Mouse (Mus musculus): ENCODE data around the gene Stag3. TPM values are rescaled to one million over a fixed set of nuclear protein-coding genes. Genes with fewer than 3 reads are reported as not detected.

Stag3 gene
- polyA plus RNA-seq, 1 experiment from 2014 or later, result 7.9 TPM

DNA sequence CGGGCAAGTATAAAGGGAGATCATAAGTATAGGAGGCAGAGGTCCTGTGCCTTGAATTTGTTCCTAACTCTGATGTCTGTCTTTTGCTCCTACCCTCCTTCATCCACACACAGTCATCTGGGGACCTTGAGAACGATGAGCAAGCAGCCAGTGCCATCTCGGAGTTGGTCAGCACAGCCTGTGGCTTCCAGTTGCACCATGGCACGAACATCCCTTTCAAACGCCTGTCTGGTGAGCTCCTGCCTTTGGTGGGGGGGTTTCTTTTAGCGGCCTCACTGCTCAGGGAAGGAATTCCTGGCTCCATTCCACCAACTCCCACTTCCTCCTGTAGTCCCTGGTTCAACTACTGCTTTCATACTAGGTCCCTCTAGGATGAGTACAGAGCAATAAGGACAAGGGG, 21.5 kb upstream of the Stag3 start:
- no peak overlapping the region; the same call in 1 of the 2 replicates for H3K9ac ChIP-seq
- peaks cover 40% of the 10 kb centered on the region for H3K36me3 ChIP-seq
- no peak overlapping the region for H3K4me3 ChIP-seq
- H3K27ac ChIP-seq, result no peak overlapping the region
- H3K4me2 ChIP-seq (replicated peaks), result no peak overlapping the region
- ATAC-seq (ENCODE audit: insufficient number of reproducible peaks, insufficient read depth, low FRiP score, low TSS enrichment), result no peak
- no peaks in the 10 kb centered on the region for H3K9me3 ChIP-seq
- 74% methylated on average over 6 of the region's 6 CpGs for WGBS
- peaks cover 16% of the 10 kb centered on the region for H3K4me1 ChIP-seq
- no peaks in the 10 kb centered on the region for H3K27me3 ChIP-seq

DNA sequence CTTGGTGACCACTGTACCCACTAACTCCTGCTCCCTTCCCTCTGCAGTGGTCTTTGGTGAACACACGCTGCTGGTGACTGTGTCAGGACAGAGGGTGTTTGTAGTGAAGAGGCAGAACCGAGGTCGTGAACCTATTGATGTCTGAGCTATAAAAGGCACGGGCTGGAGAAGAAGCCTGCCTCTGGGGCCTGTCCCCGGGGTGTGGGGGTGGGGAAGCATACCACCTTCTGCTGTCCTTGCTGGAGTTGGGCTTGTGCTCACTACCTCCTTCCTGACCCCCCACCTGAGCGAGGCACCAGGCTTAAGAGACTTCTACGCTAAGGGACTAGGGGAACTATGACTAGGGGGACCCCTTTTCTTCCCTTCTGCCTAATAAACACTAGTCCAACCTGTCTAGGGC, 21.0 kb upstream of the Stag3 start:
- 54% methylated on average over 7 of the region's 7 CpGs for WGBS
- Histone ChIP-seq H3K27ac (no peak overlapping the region), H3K9me3 (no peaks in the 10 kb centered on the region), H3K9ac (no peak overlapping the region), H3K36me3 (peaks cover 40% of the 10 kb centered on the region), H3K4me3 (no peak overlapping the region), H3K4me2 (replicated peaks) (no peak overlapping the region), H3K27me3 (no peaks in the 10 kb centered on the region), H3K4me1 (peaks cover 16% of the 10 kb centered on the region)
- no peak for ATAC-seq (ENCODE audit: insufficient number of reproducible peaks, insufficient read depth, low FRiP score, low TSS enrichment)

DNA sequence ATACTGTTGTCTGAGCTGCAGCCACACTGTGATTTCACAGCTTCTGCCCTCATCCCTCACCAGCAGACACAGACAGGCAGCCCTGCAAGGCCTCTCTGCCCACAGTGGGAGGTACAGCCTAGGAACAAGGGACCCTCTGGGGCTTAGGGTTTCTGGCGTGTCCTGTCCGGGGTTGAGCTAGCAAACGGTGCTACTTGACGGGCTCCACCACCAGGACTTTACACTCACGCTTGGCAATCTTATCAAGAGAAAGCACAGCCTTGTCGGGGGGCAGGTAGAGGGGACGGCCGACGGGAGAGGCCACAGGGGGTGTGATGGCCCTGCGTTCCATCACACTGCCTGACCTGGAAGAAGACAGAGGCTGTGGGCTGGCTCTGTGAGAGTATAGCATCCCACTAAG, 20.0 kb upstream of the Stag3 start:
- no peak overlapping the region for H3K4me2 ChIP-seq (replicated peaks)
- no peaks in the 10 kb centered on the region for H3K9me3 ChIP-seq
- no peak overlapping the region for H3K27ac ChIP-seq
- H3K36me3 ChIP-seq, result peaks cover 40% of the 10 kb centered on the region
- H3K27me3 ChIP-seq, result no peaks in the 10 kb centered on the region
- no peak overlapping the region for H3K9ac ChIP-seq
- peaks cover 20% of the 10 kb centered on the region for H3K4me1 ChIP-seq
- H3K4me3 ChIP-seq, result no peak overlapping the region
- ATAC-seq (ENCODE audit: insufficient number of reproducible peaks, insufficient read depth, low FRiP score, low TSS enrichment), result no peak
- 76% methylated on average over 10 of the region's 10 CpGs for WGBS

DNA sequence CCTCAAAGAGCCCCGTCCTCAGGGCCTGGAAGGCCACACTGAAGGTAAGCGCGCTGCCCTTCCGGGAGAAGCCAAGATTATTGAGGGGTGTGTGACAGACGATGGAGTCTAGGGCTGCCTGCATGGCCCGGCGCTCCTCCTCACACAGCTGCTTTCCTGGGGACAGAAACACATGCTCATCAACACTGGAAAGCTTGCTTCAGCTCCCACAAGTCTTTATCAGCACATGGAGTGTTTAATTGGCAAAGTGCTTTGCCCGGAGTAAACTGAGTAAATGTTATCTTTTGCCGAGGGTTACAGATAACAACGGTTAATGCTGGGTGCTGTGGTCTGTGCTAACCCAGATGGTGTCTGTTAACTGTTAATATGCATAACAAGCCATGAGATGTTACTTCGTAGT, 19.2 kb upstream of the Stag3 start:
- Histone ChIP-seq H3K9me3 (no peaks in the 10 kb centered on the region), H3K4me1 (peaks cover 20% of the 10 kb centered on the region), H3K27me3 (no peaks in the 10 kb centered on the region), H3K4me3 (no peak overlapping the region), H3K27ac (no peak overlapping the region), H3K4me2 (replicated peaks) (no peak overlapping the region), H3K36me3 (peaks cover 44% of the 10 kb centered on the region), H3K9ac (no peak overlapping the region)
- no peak for ATAC-seq (ENCODE audit: insufficient number of reproducible peaks, insufficient read depth, low FRiP score, low TSS enrichment)
- 83% methylated on average over 11 of the region's 11 CpGs for WGBS

DNA sequence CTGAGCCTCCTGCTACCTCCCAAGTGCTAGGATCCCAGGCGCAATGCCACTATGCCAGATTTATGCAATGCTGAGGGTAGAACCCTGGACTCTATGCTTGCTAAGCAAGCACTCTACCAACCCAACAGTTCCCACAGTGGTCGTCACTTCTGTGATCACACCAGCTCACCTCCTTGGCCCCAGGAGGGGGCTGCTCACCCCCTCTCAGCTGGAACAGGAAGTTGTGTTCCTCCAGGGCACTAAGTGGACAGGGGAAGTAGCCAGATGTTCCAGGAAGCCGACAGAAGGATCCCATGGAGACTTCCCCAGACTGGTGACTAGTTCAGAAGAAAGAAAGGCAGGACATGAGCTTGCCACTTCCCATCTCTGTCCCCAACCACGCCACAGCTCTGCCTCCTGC, 18.0 kb upstream of the Stag3 start:
- H3K9ac ChIP-seq, result no peak overlapping the region
- ATAC-seq (ENCODE audit: insufficient number of reproducible peaks, insufficient read depth, low FRiP score, low TSS enrichment), result no peak
- WGBS, result 67% methylated on average over 4 of the region's 4 CpGs
- no peak overlapping the region for H3K27ac ChIP-seq
- H3K36me3 ChIP-seq, result peaks cover 51% of the 10 kb centered on the region
- H3K9me3 ChIP-seq, result no peaks in the 10 kb centered on the region
- H3K4me1 ChIP-seq, result peaks cover 16% of the 10 kb centered on the region
- H3K4me3 ChIP-seq, result 0 out of 2 replicates have a peak overlapping the region, but pooled peaks have one; percentile 79
- no peak overlapping the region for H3K4me2 ChIP-seq (replicated peaks)
- H3K27me3 ChIP-seq, result no peaks in the 10 kb centered on the region

DNA sequence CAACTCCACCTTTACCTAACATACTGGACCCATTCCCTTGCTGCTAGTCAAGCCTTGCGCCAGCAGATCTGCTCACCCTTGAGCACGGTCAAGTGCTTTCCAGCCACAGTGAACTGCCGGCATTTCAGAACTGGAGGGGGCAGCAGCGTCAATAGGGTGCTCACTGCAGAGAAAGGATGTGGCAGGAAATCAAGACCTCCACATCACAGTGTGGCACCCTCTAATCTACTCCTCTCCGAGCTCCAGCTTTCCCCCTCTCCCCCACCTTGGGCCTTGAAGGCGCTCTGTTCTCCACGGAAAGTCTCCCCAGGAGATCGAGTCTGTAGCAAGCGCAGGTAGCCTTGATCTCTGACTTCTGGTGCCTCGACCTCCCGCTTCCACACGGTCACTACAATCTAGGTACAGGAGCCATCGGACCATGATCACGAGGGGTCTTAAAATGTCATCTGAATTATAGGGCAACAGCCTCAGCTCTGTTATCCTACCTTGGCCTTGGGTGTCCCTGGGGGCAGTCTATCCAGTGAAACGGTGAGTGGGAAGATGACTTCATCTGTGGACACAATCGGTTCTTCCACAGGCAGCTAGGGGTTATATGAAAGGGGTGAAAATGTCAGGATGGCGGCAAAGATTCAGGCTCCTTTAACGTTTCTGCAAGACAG, 17.3 kb upstream of the Stag3 start:
- no peak for ATAC-seq (ENCODE audit: insufficient number of reproducible peaks, insufficient read depth, low FRiP score, low TSS enrichment)
- Histone ChIP-seq H3K4me2 (replicated peaks) (peak overlapping the region; percentile 92), H3K9ac (peak overlapping the region; percentile 83), H3K27ac (no peak overlapping the region), H3K4me3 (peak overlapping the region; percentile 79), H3K36me3 (peaks cover 51% of the 10 kb centered on the region), H3K9me3 (no peaks in the 10 kb centered on the region), H3K27me3 (no peaks in the 10 kb centered on the region), H3K4me1 (peaks cover 16% of the 10 kb centered on the region)
- WGBS, result 66% methylated on average over 18 of the region's 18 CpGs

DNA sequence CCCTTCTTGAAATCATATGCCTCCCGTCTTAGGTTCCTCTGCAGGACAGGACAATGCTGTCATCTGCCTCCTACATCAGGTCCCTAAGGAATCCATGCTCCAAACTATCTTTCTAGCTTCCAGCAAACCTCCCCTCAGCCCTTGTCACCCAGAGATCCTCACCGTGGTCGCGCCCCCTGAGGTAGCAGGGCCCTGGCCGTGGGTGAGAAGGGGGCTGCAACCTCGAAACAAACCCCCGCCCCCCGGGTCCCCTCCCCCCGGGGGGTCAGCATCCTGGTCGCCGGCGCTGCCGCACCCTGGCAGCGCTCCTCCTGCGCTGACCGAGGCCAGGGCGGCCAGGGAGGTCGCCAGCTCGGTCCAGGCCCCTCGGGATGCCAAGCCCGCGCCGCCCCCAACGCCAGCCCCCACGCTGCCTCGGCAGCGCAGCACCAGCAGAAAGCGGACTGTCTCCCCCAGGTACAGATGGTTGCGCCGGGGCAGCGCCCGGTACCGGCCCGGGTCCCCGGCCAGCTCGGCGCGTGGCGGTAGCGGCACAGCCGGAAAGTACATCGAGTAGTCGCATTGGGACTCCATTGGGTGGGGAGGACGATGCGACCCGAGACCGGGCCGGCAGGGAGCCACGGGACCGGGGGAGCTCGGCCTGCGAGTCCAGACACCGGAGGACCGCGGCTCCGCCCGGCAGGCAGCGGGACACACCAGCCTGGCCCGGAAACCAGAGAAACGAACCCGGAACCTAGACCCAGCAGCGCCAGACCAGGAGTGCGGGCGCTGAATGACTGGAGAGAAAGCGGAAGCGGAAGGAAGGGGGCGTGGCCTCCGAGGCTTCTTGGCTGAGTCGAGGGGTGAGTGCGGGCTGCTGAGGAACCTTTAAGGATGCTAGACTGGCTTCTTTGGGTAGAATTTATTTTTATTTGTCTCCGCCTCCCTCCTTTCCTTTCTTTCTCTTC, 16.5 kb upstream of the Stag3 start, which contains the start of gene BC037034:
Gene BC037034 (minus strand): TSS at position 774 of the 947 bp plus-strand sequence.
- peak within 1 kb of the TSS; percentile 79 for H3K4me3 ChIP-seq
- peaks cover 16% of the 10 kb centered on the region for H3K4me1 ChIP-seq
- peak; percentile 68 for ATAC-seq (ENCODE audit: insufficient number of reproducible peaks, insufficient read depth, low FRiP score, low TSS enrichment)
- H3K27me3 ChIP-seq, result no peaks in the 10 kb centered on the region
- H3K9me3 ChIP-seq, result no peaks in the 10 kb centered on the region
- peak within 1 kb of the TSS; percentile 69 for H3K27ac ChIP-seq
- peak within 1 kb of the TSS; percentile 92 for H3K4me2 ChIP-seq (replicated peaks)
- H3K9ac ChIP-seq, result peak within 1 kb of the TSS; percentile 83
- H3K36me3 ChIP-seq, result peaks cover 47% of the 10 kb centered on the region
- under 1% methylated on average over 69 of the region's 71 CpGs for WGBS

DNA sequence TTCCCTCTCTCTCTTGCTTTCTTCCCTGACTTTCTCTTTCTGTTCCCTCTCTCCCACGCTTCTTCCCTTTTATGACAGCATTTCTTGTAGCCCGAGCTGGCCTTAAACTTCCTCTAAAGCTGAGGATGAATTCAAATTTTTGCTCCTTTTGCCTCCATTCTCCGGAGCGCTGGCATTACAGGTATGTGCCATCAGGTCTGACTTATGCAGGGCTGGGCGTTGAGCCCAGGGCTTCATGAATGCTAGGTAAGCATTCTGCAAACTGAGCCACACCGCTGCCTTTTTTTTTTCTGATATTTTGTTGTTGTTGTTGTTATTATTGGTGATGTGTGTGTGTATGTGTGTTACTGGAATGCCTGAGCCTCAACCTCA, 15.8 kb upstream of the Stag3 start:
- H3K4me2 ChIP-seq (replicated peaks), result peak overlapping the region; percentile 92
- H3K9me3 ChIP-seq, result no peaks in the 10 kb centered on the region
- H3K36me3 ChIP-seq, result peaks cover 42% of the 10 kb centered on the region
- no peak for ATAC-seq (ENCODE audit: insufficient number of reproducible peaks, insufficient read depth, low FRiP score, low TSS enrichment)
- peaks cover 16% of the 10 kb centered on the region for H3K4me1 ChIP-seq
- 14% methylated on average over 6 of the region's 6 CpGs for WGBS
- H3K4me3 ChIP-seq, result peak overlapping the region; percentile 79
- peak overlapping the region; percentile 69; the same call in 1 of the 2 replicates for H3K27ac ChIP-seq
- no peaks in the 10 kb centered on the region for H3K27me3 ChIP-seq
- H3K9ac ChIP-seq, result peak overlapping the region; percentile 83

DNA sequence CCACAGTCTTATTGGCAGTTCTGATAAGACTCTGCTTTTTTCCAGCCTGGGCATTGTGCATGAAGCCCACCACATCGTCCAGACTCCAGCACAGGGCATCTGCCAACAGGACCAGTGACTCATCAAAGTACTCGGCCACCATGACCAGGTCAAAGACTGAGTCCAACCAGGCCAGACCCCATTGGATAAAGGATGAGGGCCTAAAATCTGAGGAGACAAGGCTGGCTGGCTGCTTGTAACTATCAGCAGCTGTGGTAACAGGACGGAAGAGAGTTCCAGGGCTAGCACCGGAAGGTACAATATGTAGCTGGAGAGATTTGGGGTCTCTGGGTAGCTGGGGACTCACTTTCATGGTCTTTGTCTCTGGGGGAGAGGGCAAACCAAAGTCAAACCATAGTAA, 14.3 kb upstream of the Stag3 start:
- H3K4me3 ChIP-seq, result no peak overlapping the region
- ATAC-seq (ENCODE audit: insufficient number of reproducible peaks, insufficient read depth, low FRiP score, low TSS enrichment), result no peak
- H3K27ac ChIP-seq, result no peak overlapping the region
- H3K4me1 ChIP-seq, result peaks cover 16% of the 10 kb centered on the region
- H3K9ac ChIP-seq, result no peak overlapping the region
- 94% methylated on average over 4 of the region's 4 CpGs for WGBS
- H3K4me2 ChIP-seq (replicated peaks), result no peak overlapping the region
- peaks cover 27% of the 10 kb centered on the region for H3K36me3 ChIP-seq
- no peaks in the 10 kb centered on the region for H3K27me3 ChIP-seq
- H3K9me3 ChIP-seq, result no peaks in the 10 kb centered on the region

DNA sequence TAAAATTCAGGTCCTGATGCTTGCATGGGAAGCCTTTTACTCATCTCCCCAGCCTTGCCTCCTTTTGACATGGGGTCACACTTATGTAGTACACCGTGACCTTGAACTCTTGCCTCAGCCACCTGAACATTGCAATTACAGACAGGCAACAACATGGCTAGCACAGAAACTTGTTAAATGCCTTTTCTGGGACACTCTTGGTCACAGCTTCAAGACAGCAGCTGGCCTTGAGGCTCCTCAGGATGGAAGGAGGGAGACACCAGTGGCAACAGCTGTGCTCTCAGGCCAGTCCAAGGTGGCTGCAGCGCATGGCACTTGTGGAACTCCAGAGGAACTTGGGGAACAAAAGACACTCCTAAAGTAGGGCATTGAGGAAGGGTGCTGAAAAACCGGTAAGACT, 12.9 kb upstream of the Stag3 start:
- WGBS, result 87% methylated on average over 3 of the region's 3 CpGs

DNA sequence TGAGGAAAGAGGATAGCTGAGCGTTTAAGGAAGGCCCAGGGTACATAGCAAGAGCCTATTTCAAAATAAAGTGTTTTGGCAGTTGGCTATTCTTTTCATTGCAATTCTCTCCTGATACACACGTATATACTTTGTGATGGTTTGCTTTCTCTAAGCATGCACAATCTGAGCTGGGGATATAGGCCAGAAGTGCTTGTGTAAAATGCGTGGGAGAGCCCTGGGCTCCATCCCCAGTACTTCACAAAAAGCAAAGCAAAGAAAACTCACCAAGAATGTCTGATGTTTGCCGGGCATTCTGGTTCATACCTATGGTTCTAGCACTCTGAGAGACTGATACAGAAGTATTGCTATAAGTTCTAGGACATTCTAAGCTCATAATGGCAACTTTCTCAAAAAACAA, 11.1 kb upstream of the Stag3 start:
- Histone ChIP-seq H3K27ac (no peak overlapping the region), H3K4me1 (peaks cover 22% of the 10 kb centered on the region; the same call in 1 of the 2 replicates), H3K4me2 (replicated peaks) (no peak overlapping the region), H3K27me3 (no peaks in the 10 kb centered on the region), H3K9me3 (no peaks in the 10 kb centered on the region), H3K9ac (no peak overlapping the region), H3K4me3 (no peak overlapping the region), H3K36me3 (peaks cover 10% of the 10 kb centered on the region)
- ATAC-seq (ENCODE audit: insufficient number of reproducible peaks, insufficient read depth, low FRiP score, low TSS enrichment), result no peak
- 82% methylated on average over 4 of the region's 4 CpGs for WGBS

More for the DNA sequence above, 12.9 kb upstream of the Stag3 start:
- ATAC-seq (ENCODE audit: insufficient number of reproducible peaks, insufficient read depth, low FRiP score, low TSS enrichment), result no peak
- Histone ChIP-seq H3K4me2 (replicated peaks) (no peak overlapping the region), H3K9me3 (no peaks in the 10 kb centered on the region), H3K9ac (no peak overlapping the region), H3K4me3 (no peak overlapping the region), H3K27ac (no peak overlapping the region), H3K36me3 (peaks cover 13% of the 10 kb centered on the region), H3K27me3 (no peaks in the 10 kb centered on the region), H3K4me1 (peaks cover 20% of the 10 kb centered on the region)

DNA sequence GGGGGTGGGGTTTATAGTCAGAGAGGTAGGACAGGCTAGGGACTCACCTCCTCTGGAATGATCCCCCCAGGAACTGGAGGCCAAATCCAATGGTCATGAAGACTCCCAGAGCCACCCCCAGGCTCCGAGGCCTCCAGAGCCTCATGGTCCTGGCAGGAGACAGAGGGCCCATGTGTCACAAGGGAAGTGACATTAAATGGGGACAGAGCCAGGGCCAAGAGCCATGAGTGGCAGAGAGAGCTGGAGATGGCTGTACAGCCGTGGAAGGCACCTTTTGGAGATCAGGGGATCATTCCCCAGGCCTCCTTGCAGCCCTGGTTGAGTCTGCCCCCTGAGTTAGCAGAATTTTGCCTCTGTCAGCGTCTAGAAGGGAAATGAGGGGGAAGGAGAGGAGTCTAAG, 8.8 kb upstream of the Stag3 start:
- H3K27me3 ChIP-seq, result no peaks in the 10 kb centered on the region
- H3K4me3 ChIP-seq, result no peak overlapping the region
- no peak overlapping the region for H3K9ac ChIP-seq
- no peaks in the 10 kb centered on the region for H3K9me3 ChIP-seq
- peaks cover 34% of the 10 kb centered on the region for H3K4me1 ChIP-seq
- WGBS, result 48% methylated on average over 3 of the region's 3 CpGs
- H3K27ac ChIP-seq, result no peak overlapping the region
- ATAC-seq (ENCODE audit: insufficient number of reproducible peaks, insufficient read depth, low FRiP score, low TSS enrichment), result no peak
- peaks cover 21% of the 10 kb centered on the region for H3K36me3 ChIP-seq
- H3K4me2 ChIP-seq (replicated peaks), result no peak overlapping the region
